Mouse (Mus musculus) lung, adult 2 months (tissue): ENCODE data around the gene Galk2.

ENCODE experiments used
- CTCF ChIP-seq: fragments of 200-500 bp; IDR thresholded peaks from 2 replicates; pipeline ENCODE4 v1.5.1; 2011; ENCODE audit warnings: mild to moderate bottlenecking, low read length, control low read depth; ENCODE audit not compliant: insufficient read depth
- POLR2A ChIP-seq: fragments of 200-500 bp; IDR thresholded peaks from 2 replicates; pipeline ENCODE4 v1.6.1; 2011; ENCODE audit warnings: low read depth, mild to moderate bottlenecking, control low read depth, low read length, borderline replicate concordance; ENCODE audit errors: extremely low read depth

DNA sequence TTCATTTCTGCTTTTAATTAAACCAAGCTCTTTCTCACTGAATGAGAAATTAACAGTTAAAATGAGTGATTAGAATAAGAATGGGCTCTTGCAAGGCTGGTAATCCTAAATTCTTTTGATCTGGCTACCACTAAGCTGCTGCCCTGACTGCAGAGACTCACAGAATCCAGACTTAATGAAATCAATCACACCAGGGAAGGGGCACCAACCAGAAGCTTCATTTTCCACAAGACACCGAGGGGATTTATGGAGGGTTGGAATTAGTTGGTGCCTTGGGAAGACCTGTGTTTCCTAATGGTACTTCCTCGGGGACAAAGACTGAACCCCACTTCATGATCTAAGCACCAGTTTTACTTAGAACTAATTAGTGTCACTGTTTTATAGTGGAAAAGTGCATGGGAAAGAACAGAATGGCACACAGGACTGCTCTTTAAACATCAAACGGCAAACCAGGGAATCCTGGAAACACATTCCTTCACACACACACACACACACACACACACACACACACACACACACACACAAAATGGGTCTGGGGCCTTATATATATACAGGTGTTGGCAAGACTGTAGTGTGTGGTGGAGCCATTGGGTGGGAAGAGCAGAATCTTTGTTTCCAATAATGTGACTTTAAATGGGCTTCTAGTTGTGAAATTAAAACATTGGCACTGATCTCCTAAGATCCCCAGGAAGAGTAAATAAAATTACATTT lies 157.0 kb downstream of the Galk2 start:
- TF ChIP-seq POLR2A (no peak), CTCF (no peak)
